Mouse (Mus musculus) splenic B cell, adult 2 months (primary cell): ENCODE results near the gene A3galt2.
A peak's percentile ranks its signal among the peaks of the same experiment; 100 is the strongest.

Experiments used
- DNase-seq: peaks from one replicate; pipeline ENCODE4 v3.0.0-alpha.2; 2011; ENCODE audit warnings: low read depth, low spot score
- H3K27me3 ChIP-seq: 2 replicates; pipeline ENCODE4 v1.6.1; 2012; ENCODE audit warnings: mild to moderate bottlenecking, low read length, moderate library complexity, mixed read lengths; ENCODE audit not compliant: control insufficient read depth, poor library complexity, insufficient read depth, severe bottlenecking
- H3K36me3 ChIP-seq: 2 replicates; pipeline ENCODE4 v1.6.1; 2012; ENCODE audit warnings: mild to moderate bottlenecking, low read length, moderate library complexity, mixed read lengths; ENCODE audit not compliant: control insufficient read depth, poor library complexity, insufficient read depth, severe bottlenecking

A3galt2 gene

DNA sequence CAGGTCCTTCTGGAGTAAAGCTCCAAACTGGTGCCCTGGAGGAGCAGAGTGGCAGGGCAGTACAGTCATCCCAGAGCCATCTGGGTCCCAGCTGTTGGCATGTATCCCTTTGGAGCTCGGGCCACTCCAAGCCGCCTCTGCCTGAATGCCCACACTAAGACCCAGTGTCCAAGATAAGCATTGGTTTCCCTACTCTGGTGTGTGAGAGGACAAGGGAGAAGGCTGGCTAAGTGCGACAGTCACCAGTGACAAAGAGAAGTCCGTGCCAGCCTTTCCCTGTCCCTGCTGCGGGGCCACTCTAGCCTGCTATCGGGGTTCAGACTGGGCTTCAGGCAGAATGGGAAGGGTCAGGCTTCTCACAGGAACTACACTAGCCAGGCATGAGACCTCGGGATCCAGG lies 736 bp downstream of the A3galt2 start:
- H3K36me3 ChIP-seq, result peaks cover 11% of the 10 kb centered on the region; the same call in 1 of the 2 replicates
- H3K27me3 ChIP-seq, result no peaks in the 10 kb centered on the region
- DNase-seq, result no peak

DNA sequence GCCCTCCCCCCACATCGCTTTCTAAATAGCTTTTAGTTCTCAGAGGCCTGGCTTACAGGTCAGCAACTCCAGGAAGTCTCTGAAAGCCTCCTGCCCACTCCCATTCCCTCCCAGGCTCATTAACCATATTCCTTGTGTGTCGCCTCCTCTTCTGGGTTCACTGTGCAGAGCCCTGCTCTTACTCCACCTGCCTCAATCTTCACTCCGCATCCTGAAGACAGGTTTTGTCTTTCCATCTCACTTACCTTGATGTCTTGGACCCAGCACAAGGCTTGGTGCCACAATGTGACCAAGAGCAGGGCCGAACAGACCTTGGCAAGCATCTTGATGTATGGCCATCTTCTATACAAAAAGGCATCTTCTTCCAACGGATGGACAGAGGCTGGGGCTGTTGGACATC lies 4.0 kb downstream of the A3galt2 start:
- no peak for DNase-seq
- Histone ChIP-seq H3K36me3 (no peaks in the 10 kb centered on the region), H3K27me3 (no peaks in the 10 kb centered on the region)

DNA sequence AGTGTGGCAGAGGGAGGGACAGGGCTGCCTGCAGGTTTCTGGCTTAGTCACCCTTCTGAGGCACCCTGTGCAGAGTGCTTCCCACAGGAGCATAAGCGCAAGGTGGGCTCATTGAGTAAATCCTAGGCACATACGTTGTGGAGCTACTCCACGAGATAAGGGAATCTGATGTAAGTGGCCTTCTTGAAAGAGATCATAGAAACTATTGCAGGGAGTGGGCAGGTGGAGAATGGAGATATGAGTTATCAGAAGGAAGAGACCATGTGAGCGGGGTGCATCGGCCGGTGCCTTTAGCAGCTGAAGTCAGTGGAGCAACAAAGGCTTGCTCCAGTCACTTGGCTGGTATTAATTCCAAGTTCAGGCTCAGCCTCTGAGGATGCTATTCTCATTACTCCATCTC lies 4.9 kb downstream of the A3galt2 start:
- no peaks in the 10 kb centered on the region for H3K36me3 ChIP-seq
- no peaks in the 10 kb centered on the region for H3K27me3 ChIP-seq
- no peak for DNase-seq

DNA sequence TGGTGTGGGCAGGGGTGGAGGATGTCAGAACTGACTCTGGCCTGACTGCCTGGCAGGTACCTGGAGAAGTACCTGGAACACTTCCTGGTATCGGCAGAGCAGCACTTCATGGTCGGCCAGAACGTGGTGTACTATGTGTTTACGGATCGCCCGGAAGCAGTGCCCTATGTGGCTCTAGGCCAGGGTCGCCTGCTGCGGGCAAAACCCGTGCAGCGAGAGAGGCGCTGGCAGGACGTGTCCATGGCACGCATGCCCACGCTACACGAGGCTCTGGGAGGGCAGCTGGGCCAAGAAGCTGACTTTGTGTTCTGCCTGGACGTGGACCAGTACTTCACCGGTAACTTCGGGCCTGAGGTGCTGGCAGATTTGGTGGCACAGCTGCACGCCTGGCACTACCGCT lies 11.8 kb downstream of the A3galt2 start:
- no peak for DNase-seq
- no peaks in the 10 kb centered on the region for H3K36me3 ChIP-seq
- H3K27me3 ChIP-seq, result no peaks in the 10 kb centered on the region

DNA sequence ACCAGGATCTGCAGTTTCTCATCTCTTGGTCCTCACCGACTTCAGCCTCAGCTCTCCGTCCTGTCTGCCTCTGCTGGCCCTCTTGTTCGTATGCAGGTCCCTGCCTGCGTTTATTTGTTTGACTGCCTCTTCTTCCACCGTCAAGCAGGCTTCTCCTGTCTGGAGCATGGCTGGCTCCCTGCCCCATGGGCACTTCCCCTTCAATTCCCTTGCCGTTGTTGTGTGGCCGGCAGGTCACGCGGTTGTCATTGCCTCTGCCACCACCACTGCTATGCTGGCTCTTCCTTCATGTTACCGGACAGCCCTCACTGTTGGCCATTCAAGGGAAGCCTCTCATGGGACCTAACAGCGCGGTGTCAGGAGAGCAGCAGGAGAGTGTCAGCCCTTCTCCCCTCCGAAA lies 13.0 kb downstream of the A3galt2 start:
- no peaks in the 10 kb centered on the region for H3K27me3 ChIP-seq
- no peak for DNase-seq
- peaks cover 3% of the 10 kb centered on the region for H3K36me3 ChIP-seq

DNA sequence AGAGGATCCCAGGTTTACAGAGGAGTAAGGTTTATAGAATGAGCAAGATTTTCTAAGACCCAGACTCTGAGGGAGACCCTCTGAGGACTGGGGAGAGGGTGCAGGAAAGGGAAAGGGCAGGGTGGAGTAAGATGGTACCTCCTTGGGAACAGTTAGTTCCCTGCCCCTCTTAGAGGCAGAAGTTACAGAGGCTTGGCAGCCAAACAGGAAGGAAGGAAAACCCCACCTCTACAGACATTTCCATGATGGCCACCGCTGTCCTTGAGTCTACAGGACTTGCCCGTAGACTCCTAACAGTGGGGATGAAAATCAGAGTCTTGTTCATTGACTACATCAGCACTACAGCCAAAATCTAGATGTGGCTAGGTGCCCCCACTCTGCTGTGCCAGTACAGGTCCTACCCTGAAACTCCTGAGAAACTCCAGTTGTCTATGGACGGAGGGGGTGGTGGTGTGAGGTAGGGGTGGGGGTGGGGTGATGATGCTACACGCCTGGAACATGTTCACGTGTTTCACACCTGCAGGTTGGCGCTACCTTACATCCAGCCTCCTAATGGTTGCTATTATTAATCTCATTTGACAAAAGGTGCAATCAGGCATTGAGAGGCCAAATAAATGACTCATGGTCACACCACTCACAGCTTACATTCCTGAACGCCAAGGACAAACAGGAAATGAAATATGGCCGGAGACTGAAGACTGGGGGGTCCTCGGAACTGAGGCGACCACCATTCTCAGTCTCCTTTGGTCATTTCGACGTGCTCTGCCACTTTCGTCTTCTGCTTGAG lies 14.6 kb downstream of the A3galt2 start:
- DNase-seq, result no peak
- peaks cover 7% of the 10 kb centered on the region for H3K36me3 ChIP-seq

DNA sequence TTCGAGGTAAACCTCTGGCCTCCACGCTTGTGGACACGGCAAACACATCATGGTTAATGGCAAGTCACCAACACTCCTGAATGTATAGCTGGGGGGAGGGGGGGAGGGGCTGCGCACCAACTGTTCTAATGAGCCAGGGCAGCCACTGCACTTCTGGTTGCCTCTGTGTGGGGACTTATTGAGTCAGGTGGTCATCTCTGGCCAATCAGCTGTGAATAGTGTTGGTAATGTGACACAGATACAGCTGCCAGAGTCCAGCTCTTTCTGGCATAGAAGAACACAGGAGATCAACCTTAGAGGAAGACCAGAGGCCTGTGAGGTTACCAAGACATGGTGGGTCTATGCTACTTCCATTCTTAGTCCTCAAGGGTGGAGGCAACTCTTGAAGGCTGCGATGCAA lies 15.5 kb downstream of the A3galt2 start:
- DNase-seq, result no peak
- Histone ChIP-seq H3K36me3 (peaks cover 7% of the 10 kb centered on the region), H3K27me3 (no peaks in the 10 kb centered on the region)

More for the DNA sequence above, 14.6 kb downstream of the A3galt2 start:
- no peaks in the 10 kb centered on the region for H3K27me3 ChIP-seq

DNA sequence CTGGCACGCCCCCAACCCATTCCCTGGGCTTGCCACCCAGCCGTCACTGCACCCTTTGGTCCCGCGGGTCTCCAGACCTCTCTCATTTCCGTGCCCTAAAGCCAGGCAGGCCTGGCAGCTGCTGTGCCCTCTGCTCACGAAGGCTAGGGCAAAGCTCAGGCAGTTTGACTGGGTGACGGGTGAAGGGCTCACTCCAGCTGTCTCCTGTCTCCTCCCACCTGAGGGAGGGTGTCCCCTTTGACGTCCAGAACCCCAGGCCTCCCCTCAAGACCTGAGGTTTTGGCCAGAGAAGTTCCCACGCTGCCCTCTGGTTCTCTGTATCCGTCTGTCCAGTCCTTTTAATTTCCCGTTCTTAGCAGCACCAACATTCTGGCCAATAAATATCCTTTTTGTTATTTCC lies 18.7 kb downstream of the A3galt2 start:
- no peak for DNase-seq
- Histone ChIP-seq H3K36me3 (peaks cover 7% of the 10 kb centered on the region), H3K27me3 (no peaks in the 10 kb centered on the region)

DNA sequence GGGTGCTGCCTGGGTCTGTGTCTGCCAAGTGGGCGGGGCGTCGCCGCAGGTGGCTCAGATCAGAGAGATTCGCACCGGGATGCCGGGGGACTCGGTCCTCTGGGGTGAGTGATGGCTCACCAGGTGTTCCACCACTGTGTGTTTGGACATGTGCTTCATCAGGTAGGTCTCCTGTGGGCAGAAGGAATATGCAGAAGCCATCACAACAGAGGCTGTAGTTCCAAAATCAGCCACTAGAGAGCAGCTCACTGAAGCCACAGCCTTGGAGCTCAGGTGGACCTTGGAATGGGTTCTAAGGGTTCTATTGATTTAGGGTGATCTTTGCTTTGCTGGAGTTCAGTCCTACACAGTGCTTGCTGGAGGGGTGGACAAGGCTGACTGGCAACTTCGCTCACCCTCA lies 19.3 kb downstream of the A3galt2 start:
- Histone ChIP-seq H3K36me3 (peaks cover 7% of the 10 kb centered on the region), H3K27me3 (no peaks in the 10 kb centered on the region)
- DNase-seq, result peak; percentile 75

DNA sequence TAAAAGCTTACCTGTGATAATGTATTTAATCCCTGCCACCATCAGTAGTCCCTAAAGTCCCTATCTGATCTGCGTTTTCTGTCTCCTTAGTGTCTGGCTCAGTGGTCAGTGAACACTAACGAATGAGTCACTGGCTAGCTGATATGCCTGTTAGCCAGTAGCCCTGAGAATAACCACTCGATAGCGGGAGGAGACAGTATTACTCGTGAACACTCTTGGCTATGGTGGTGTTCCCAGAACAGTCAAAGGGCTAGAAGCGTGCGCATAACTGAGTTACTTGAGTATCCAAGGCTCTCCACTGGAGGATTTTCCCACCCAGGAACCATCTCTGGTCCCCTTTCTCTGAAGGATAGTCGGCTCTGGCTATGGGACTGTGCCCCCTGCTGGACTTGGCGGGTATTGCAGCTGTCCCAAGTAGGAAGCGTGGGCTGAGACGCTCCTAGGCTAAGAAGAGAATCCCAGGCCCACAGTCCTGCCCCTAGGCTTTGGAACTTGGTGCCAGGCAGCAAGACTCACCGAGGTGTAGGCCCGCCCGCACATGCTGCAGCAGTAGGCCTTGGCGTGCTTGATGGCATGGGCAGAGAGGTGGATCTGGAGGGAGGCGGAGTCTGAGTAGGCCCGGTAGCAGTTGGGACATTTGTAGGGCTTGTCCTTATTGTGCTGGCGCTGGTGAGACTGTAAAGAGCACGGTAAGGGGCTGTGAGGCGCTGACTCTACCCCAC lies 21.6 kb downstream of the A3galt2 start:
- Histone ChIP-seq H3K27me3 (no peaks in the 10 kb centered on the region), H3K36me3 (peaks cover 7% of the 10 kb centered on the region)
- peak; percentile 79 for DNase-seq

DNA sequence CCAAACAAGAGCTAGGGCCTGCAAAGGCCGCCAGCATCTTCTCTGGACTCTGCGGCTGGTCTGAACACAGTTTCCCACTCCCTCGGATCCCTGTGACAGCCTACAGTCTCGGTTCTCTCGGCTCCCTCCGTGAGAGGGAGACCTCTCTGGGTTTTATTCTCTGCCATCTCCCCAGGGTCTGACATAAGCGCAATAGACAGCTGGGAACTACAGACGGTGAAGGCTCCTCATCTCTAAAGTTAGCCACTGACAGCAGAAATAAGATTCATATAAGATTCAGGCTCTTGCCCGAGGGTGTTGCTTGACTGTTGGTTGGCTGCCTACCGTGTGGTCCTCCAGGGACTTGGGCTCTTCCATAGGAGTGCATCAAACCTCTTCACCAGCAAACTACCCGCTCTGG lies 22.4 kb downstream of the A3galt2 start:
- H3K27me3 ChIP-seq, result no peaks in the 10 kb centered on the region
- DNase-seq, result no peak
- peaks cover 5% of the 10 kb centered on the region for H3K36me3 ChIP-seq

DNA sequence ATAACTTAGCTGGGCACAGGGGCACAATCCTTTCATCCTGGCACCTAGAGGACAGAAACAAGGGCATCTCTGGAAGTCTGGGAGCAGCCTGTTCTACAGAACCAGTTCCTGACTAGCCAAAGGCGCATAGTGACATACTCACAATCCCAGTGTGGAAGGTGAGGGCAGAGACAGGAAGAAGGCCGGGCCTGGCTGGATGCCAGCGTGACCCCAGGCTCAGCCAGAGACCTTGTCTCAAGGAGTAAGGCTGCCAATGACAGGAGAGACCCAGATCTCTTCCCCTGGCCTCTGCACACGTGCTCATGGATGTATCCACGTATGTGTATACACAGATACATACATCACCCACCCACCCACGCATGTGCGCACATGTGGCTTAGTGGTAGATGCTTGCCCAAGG lies 26.9 kb downstream of the A3galt2 start:
- Histone ChIP-seq H3K27me3 (no peaks in the 10 kb centered on the region), H3K36me3 (peaks cover 13% of the 10 kb centered on the region)
- DNase-seq, result no peak

DNA sequence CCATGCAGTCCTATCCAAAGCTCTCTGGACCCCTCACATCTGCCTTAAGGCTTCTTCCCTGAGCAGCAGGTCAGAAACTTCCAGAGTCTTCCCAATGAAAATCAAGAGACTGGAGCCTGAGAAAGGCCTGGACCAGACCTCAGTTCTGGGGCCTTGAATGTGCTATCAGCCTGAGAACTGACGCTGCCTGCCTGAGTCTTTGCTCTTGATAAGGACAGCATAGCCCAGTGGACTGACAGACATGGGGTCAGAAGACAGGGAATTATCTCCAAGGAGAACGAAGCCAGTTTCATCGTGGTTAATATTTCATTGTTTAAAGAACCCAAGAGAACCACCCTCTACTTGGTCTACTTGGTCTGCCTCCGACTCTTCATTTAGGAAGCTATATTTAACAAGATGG lies 27.5 kb downstream of the A3galt2 start:
- Histone ChIP-seq H3K27me3 (no peaks in the 10 kb centered on the region), H3K36me3 (peaks cover 17% of the 10 kb centered on the region)
- DNase-seq, result no peak

DNA sequence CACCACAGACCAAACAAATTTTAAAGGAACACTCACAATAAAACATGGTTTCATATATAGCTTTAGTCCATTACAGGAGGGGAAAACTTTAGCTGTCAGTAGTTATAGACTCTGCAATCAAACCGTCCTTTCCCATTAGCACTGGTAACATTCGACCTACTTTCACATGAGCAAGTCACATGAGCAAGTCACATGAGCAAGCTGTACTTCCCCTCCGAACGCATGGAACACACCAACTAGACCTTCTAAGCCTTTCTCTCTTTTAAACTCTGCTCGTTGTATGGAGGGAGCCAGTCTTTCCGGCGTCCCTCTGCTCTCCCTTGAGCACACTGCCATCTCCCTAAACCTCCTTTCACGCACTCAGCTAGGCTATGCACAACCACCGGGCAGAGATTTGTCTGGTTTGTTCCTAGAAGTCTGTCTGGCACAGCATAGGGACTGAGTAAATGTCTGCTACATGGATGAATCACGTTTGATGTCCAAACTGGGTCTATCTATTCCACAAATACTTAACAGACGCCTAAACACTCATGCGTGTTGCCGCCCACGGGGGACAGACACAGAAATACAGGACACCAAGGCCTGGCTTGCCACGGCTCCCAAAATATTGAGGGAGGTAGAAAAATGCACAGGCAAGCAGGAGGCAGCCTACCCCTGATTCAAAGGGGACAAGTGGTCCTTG lies 29.9 kb downstream of the A3galt2 start:
- no peaks in the 10 kb centered on the region for H3K27me3 ChIP-seq
- peaks cover 19% of the 10 kb centered on the region for H3K36me3 ChIP-seq
- DNase-seq, result peak; percentile 59
